Mouse (Mus musculus) spleen, postnatal 36 days (tissue): ENCODE measurements around the gene Rho.
A peak's percentile ranks its signal among the peaks of the same experiment; 100 is the strongest.

Experiments
- DNase-seq, 2 experiments: peaks; one replicate each; pipeline ENCODE4 v3.0.0; 2022; ENCODE audit warnings: low spot score in 2 of 2, mixed read lengths in 1 of 2

Gene Rho

DNA sequence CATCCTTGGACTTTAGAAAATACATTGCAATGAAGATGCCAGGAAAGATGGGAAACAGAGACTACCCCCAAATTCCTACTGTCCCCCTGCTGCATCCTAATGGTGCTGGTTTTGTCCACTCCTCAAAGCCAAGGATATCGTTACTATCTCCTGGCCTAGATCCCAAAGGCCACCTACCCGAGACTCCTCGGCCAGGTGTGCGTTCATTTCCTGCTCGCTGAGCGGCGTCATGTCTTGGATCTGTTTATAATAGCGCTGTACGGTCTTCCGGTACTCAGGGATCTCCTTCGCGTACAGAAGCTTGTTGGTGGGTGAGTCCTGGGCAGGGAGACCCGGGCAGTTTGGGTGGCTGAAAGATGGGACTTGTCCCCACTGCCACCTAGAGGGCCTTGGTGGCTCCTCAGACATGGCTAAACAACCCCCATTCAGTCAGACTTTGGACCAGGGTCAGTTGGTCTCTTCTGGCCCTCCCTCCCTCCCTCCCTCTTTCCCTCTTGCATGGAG, 24.9 kb downstream of the Rho start:
- DNase-seq = no peak

DNA sequence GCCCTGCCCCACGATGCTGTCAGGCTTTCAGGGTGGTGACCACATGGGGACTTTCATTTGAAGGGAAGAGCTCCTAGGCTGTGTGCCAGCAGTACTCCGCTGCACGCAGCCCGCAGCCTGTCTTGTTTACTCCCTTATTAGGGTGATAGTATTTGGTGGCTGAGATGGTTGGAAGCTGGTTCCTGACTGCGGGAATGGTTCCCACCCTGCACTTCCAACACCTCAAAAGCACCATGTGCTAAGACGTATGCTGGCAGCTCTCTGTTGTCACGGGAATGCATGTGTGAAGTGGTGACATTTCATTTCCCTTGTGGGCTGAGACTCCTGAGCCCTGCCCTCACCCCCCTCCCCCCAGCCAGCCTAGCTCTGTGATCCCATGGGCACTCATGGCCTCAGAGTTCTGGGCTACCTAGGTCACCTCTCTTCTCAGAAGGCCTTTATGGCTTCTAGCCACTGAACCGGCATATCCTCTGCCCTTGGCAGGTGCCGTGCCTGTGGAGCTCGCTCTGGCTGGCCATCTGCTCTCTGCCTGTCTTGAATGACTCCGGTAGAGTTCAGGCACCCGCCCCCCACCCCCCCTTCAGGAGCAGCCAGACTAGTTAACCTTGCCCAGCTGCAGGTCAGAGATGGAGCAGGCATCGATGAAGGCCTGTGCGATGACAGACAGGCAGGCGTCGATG, 25.5 kb downstream of the Rho start:
- no peak for DNase-seq

GRCm38 (mm10) chr6:115957681-115958080, 26.1 kb downstream of the Rho start:
- no peak for DNase-seq

DNA sequence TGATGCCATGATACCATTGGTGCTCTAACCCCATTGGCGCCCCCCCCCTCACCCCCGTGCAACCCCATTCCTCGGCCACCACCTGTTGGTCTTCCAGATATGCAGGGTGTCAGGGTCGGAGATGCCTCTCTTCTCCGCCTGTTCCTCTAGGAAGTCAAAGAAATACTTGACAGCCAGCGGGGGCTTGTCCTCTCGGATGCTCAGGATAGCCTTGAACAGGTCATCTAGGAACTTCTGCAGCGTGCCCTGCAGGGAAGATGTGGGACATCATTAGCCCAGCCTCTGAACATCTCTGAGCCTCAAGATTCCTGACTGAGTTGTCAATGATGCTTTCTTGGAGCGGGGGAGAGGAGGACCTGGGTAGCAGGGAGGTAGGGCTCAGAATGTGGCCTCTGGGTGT, 26.9 kb downstream of the Rho start:
- DNase-seq = no peak

GRCm38 (mm10) chr6:115959151-115959691, 27.7 kb downstream of the Rho start:
- no peak for DNase-seq

DNA sequence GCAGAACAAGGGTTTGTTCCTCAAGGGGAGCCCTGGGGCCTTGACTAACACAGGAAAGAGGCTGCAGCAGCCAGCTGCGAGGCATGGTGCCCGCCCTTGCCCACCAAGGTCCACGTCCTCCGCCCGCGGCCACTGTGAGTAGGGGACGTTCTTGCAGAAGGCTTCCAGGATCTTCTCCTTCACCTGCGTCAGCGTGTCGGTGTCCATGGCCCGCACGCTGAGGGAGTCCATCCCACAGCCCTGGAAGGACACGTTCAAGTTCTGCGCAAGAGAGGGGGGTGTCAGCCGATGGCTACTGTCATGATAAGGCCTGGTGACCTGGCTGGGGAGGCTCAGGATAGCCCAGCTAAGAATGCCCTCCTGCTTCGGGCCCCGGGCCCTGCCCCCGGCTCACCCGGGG, 28.8 kb downstream of the Rho start:
- DNase-seq = no peak

- no peak for DNase-seq
These were observed 30.2 kb downstream of the Rho start for GRCm38 (mm10) chr6:115961743-115962142.

GRCm38 (mm10) chr6:115962439-115963085, 31.0 kb downstream of the Rho start:
- no peak for DNase-seq

GRCm38 (mm10) chr6:115963656-115964055, 32.1 kb downstream of the Rho start:
- DNase-seq = no peak

- no peak for DNase-seq
These were observed 34.8 kb downstream of the Rho start for GRCm38 (mm10) chr6:115966227-115966966.

DNA sequence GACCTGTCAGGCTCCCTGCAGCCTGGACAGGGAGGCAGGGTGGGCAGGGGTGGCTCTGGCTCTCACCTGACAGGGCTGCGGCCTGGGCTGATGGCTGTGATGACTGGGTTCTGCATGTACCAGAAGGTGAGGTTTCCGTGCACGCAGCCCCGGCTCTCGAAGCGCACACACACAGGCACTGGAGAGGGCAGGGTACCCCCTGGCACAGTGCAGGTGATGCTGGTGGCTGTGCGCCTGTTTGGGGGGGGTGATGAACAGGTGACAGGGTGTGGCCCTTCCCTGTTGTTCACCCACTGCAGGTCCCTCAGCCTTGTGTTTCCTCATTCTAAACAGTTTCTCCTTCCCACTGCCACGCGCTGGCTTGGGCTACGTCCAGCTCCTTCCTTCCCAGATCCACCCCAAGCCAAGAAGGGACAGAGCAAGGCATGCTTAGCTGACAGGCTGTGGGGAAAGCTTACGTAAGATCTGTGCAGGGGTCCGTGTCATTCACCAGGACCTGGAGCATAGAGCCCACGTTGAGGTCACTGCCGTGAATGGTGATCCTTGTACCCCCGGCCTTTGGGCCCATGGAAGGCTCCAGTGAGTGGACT, 35.8 kb downstream of the Rho start:
- no peak for DNase-seq

DNA sequence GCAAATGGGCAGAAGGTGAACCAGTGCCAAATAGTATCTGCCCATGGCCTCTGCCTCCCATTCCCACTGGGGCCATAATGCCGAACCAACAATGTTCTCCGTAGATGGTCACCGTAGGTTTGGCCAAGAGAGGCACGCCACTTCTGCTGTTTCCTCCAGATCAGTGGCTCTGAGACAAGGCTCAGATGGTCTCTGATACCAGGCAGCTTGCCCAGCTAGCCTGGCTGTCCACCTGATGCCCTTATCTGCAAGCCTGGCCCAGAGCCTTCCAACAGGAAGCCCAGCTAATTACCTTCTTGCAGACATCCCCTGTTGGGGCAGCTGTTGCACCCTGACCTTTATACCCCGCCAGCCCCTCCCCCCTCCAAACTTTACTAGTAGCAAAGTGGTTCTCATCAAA, 36.5 kb downstream of the Rho start:
- DNase-seq = no peak

GRCm38 (mm10) chr6:115968700-115969099, 37.2 kb downstream of the Rho start:
- no peak for DNase-seq

DNA sequence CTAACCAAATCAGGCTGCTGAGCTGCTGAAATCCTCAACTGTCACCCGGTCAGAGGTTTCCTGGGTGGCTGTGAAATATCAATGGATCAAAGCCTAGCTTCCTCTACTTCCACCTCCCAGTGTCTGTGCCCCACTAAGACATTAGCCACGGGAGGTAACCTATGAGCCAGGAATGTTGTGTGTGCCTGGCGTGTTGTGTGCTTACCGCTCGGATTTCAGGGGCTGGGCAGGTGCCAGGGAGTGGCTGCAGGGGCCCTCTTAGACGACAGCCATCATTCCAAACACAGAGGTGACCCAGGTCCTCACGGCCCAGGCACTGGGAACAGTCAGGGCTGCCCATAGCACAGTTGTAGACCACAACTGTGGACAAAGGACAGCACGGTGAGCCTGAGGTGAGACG, 37.6 kb downstream of the Rho start:
- no peak for DNase-seq

- peak; percentile 58 to 64 for DNase-seq
These were observed 38.4 kb downstream of the Rho start for GRCm38 (mm10) chr6:115969952-115970351.

GRCm38 (mm10) chr6:115971273-115972060, 39.9 kb downstream of the Rho start:
- DNase-seq = no peak

GRCm38 (mm10) chr6:115972083-115972764, 40.7 kb downstream of the Rho start:
- DNase-seq = no peak

DNA sequence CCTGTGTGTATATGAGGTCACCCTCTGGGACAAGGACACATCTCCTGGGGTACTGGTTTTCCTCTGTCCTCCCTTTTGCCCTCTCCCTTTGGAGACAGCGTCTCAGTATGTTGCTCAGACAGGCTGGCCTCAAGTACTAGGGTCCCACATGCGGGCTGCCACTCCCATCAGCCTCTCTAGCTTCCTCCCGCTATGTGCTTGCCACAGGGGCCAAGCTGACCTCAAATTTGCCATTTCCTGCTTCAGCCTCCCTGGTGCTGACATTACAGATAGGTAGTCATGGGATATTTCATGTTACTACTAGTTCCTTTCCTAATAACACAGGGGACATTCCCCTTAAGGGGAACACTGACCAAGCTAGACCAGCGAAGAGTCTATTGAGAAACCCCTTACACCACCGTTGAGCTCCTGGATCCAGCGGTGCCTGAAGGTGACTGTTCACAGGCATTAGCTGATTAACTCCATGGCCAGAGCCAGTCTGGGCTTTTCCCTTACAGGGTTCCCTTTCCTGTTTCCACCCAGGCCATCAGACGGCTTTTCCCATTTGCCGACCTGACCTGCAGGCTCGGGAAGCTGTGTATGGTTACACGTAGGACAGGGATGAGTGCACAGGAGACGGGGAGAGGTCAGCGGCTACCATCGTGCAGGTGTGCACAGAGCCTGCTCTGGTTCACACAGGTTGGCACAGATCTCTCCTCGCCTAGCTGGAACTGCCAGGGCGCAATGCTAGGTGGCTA, 41.8 kb downstream of the Rho start:
- no peak for DNase-seq

GRCm38 (mm10) chr6:115973881-115974662, 42.5 kb downstream of the Rho start:
- DNase-seq = no peak
